Mouse (Mus musculus) spleen, adult 2 months (tissue): ENCODE measurements around the gene Rbck1.

Experiments used
- CTCF ChIP-seq: fragments of 200-500 bp; IDR thresholded peaks from 2 replicates; pipeline ENCODE4 v1.5.1; 2011; ENCODE audit warnings: mild to moderate bottlenecking, inconsistent platforms; ENCODE audit not compliant: insufficient read depth, insufficient read length, insufficient replicate concordance; ENCODE audit errors: extremely low read depth
- POLR2A ChIP-seq: fragments of 200-500 bp; IDR thresholded peaks from 2 replicates; pipeline ENCODE4 v1.6.1; 2011; ENCODE audit warnings: low read depth, low read length, inconsistent platforms

- no peak for TF ChIP-seq CTCF
- TF ChIP-seq POLR2A: no peak
These were observed 28.7 kb downstream of the Rbck1 start for GRCm38 (mm10) chr2:152303781-152304180.
